Mouse (Mus musculus): ENCODE data around the gene Duoxa2.

- TF ChIP-seq FLI1 (IDR thresholded peaks at IDR 0.05; ENCODE audit: low read length) (no peak), GATA1 (IDR thresholded peaks at IDR 0.05; ENCODE audit: borderline replicate concordance, low read length) (no peak)
Measured at GRCm38 (mm10) chr2:122323960-122324359, 25.3 kb downstream of the Duoxa2 start.

All from megakaryocyte, embryonic 14.5 days (primary cell).